In genomic region chr2:124461378-124461851, GRCm38 (mm10) we compare ENCODE assay signal across 10 mouse cellular contexts.
A peak's percentile ranks its signal among the peaks of the same experiment; 100 is the strongest.
DNase-seq lines count a peak whose midpoint lies in the region; ATAC-seq and TF ChIP-seq lines count a peak whose summit lies in the region.
"Had no signal": no experiment of that assay in that cellular context is flagged by ENCODE, and none has a peak within 500 bp of the region (broad histone marks: within the 10 kb centered on the region; RNA-seq: fewer than 3 reads in every experiment).

No protein-coding gene starts in this region.

- no peak; the same call in 1 of the 2 replicates for ATAC-seq in kidney, embryonic 15.5 days (replicated peaks; ENCODE audit: low FRiP score)

- no peak for TF ChIP-seq POLR2A in brain, embryonic 14.5 days (IDR thresholded peaks at IDR 0.05; ENCODE audit: borderline replicate concordance, extremely low read depth, insufficient read depth, insufficient read length, poor library complexity, severe bottlenecking)

- H3K9me3 ChIP-seq in kidney, embryonic 15.5 days (replicated peaks) = no peaks in the 10 kb centered on the region

- H3K36me3 ChIP-seq in kidney, embryonic 15.5 days = no peaks in the 10 kb centered on the region

- H3K27me3 ChIP-seq in kidney, embryonic 15.5 days = no peaks in the 10 kb centered on the region

- 38% methylated on average over 3 of the region's 3 CpGs for WGBS in kidney, embryonic 15.5 days

- intact Hi-C loops in gastrocnemius, adult 2 months (cut with DNase I) = no loop called here

- no peak overlapping the region for H3K4me2 ChIP-seq in kidney, embryonic 15.5 days
- H3K4me2 ChIP-seq: liver, embryonic 11.5 days had no signal

- no peak overlapping the region for H3K9ac ChIP-seq in kidney, embryonic 15.5 days

- no peak for TF ChIP-seq CTCF in gastrocnemius, adult 2 months (IDR thresholded peaks at IDR 0.05)
- TF ChIP-seq CTCF in brain, embryonic 14.5 days (IDR thresholded peaks at IDR 0.05; ENCODE audit: borderline replicate concordance, extremely low read depth, insufficient read depth, insufficient read length) = no peak

- no peak overlapping the region for H3K4me3 ChIP-seq in gastrocnemius, adult 2 months
- H3K4me3 ChIP-seq in kidney, embryonic 15.5 days (replicated peaks) = no peak overlapping the region

- peak overlapping the region; percentile 43; the same call in 1 of the 2 replicates for H3K27ac ChIP-seq in gastrocnemius, adult 2 months
- H3K27ac ChIP-seq in kidney, embryonic 15.5 days = peak overlapping the region; percentile 41

- DNase-seq in gastrocnemius, adult 2 months = no peak
- DNase-seq in gastrocnemius, postnatal 4 days (ENCODE audit: low spot score in 2 of 2) = no peak
- no peak for DNase-seq in kidney, postnatal 25 days
- peak; percentile 15 for DNase-seq in brain, embryonic 14.5 days (ENCODE audit: low read depth)
- peak; percentile 28 for DNase-seq in heart, postnatal 4 days
- DNase-seq in ovary, postnatal 36 days (ENCODE audit: low spot score) = no peak
- DNase-seq in urinary bladder, postnatal 36 days (ENCODE audit: low spot score in 2 of 2) = no peak
- DNase-seq: adrenal gland, postnatal 36 days had no signal

- H3K4me1 ChIP-seq in kidney, embryonic 15.5 days = peaks cover 10% of the 10 kb centered on the region

Comparison
In these comparisons a context has a peak if more than half of its experiments do, and no peak if none do; other contexts are left out.
1. DNase-seq: peak in brain, embryonic 14.5 days (single experiment) and heart, postnatal 4 days (single experiment); none in gastrocnemius, adult 2 months (single experiment), gastrocnemius, postnatal 4 days (0 of 2), kidney, postnatal 25 days (0 of 2), ovary, postnatal 36 days (single experiment) and urinary bladder, postnatal 36 days (0 of 2).